Mouse (Mus musculus): ENCODE measurements at regions not wholly inside any gene's neighbourhood (a gene's known extent, or its start where the extent isn't known, plus 50 kb on each side); places are given as distances from the start of the nearest gene placed in this dataset.

GRCm38 (mm10) chr8:127979180-127980030 lies 379.0 kb upstream of the Nrp1 start:
- DNase-seq (ENCODE audit: low spot score in 2 of 2): no peak

- no peak for DNase-seq (ENCODE audit: low spot score in 2 of 2)
Observed at GRCm38 (mm10) chr8:127982165-127982564, 376.2 kb upstream of the Nrp1 start.

- no peak for DNase-seq (ENCODE audit: low spot score in 2 of 2)
Observed at GRCm38 (mm10) chr8:127985616-127986015, 372.8 kb upstream of the Nrp1 start.

- DNase-seq (ENCODE audit: low spot score in 2 of 2): no peak
Observed at GRCm38 (mm10) chr8:127988887-127989286, 369.5 kb upstream of the Nrp1 start.

GRCm38 (mm10) chr8:127994898-127995297 lies 363.5 kb upstream of the Nrp1 start:
- DNase-seq (ENCODE audit: low spot score in 2 of 2): no peak

- DNase-seq (ENCODE audit: low spot score in 2 of 2): no peak
Observed at GRCm38 (mm10) chr8:127995490-127995889, 362.9 kb upstream of the Nrp1 start.

GRCm38 (mm10) chr8:128002386-128002785 lies 356.0 kb upstream of the Nrp1 start:
- DNase-seq (ENCODE audit: low spot score in 2 of 2): no peak

GRCm38 (mm10) chr8:128002806-128003205 lies 355.6 kb upstream of the Nrp1 start:
- DNase-seq (ENCODE audit: low spot score in 2 of 2): no peak

- DNase-seq (ENCODE audit: low spot score in 2 of 2): no peak
Observed at GRCm38 (mm10) chr8:128003385-128003784, 355.0 kb upstream of the Nrp1 start.

GRCm38 (mm10) chr8:128003881-128004286 lies 354.5 kb upstream of the Nrp1 start:
- DNase-seq (ENCODE audit: low spot score in 2 of 2): no peak

- DNase-seq (ENCODE audit: low spot score in 2 of 2): no peak
Observed at GRCm38 (mm10) chr8:128009393-128010010, 348.9 kb upstream of the Nrp1 start.

- DNase-seq (ENCODE audit: low spot score in 2 of 2): no peak
Observed at GRCm38 (mm10) chr8:128017171-128017570, 341.2 kb upstream of the Nrp1 start.

GRCm38 (mm10) chr8:128023661-128024060 lies 334.7 kb upstream of the Nrp1 start:
- no peak for DNase-seq (ENCODE audit: low spot score in 2 of 2)

GRCm38 (mm10) chr8:128024774-128025222 lies 333.6 kb upstream of the Nrp1 start:
- DNase-seq (ENCODE audit: low spot score in 2 of 2): no peak

GRCm38 (mm10) chr8:128025251-128025856 lies 333.1 kb upstream of the Nrp1 start:
- no peak for DNase-seq (ENCODE audit: low spot score in 2 of 2)

- DNase-seq (ENCODE audit: low spot score in 2 of 2): no peak
Observed at GRCm38 (mm10) chr8:128026981-128027380, 331.4 kb upstream of the Nrp1 start.

GRCm38 (mm10) chr8:128030335-128031280 lies 327.8 kb upstream of the Nrp1 start:
- DNase-seq (ENCODE audit: low spot score in 2 of 2): peak; percentile 23 to 32

- no peak for DNase-seq (ENCODE audit: low spot score in 2 of 2)
Observed at GRCm38 (mm10) chr8:128034127-128034526, 324.3 kb upstream of the Nrp1 start.

- DNase-seq (ENCODE audit: low spot score in 2 of 2): no peak
Observed at GRCm38 (mm10) chr8:128035672-128036071, 322.7 kb upstream of the Nrp1 start.

- no peak for DNase-seq (ENCODE audit: low spot score in 2 of 2)
Observed at GRCm38 (mm10) chr8:128039341-128040064, 318.9 kb upstream of the Nrp1 start.

- DNase-seq (ENCODE audit: low spot score in 2 of 2): no peak
Observed at GRCm38 (mm10) chr8:128042877-128043276, 315.5 kb upstream of the Nrp1 start.
